Mouse (Mus musculus): ENCODE data around the gene Nell2.

DNA sequence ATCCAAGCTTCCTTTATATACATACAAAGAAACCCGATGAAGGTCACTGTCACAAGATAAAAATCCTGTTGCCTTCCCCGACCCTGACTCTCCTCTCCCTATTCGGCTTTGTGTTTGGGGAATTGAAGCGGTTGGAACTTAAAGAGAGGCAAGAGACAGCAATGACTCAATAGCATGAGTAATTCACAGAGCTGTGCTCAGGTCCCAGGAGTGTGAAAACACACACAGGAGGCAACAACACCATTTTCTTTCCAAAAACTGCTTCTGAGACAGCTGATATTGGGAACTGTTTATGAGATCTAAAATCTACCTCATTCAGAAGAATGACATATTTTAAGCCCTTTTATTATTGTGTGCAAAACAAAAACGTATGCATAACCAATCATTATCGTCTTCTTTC, 41.2 kb upstream of the Nell2 start:
- TF ChIP-seq CTCF (IDR thresholded peaks at IDR 0.05; ENCODE audit: low read depth, low read length) (no peak), POLR2A (IDR thresholded peaks at IDR 0.05; ENCODE audit: borderline replicate concordance, low read depth, low read length) (no peak)
